Mouse (Mus musculus): ENCODE measurements at regions not wholly inside any gene's neighbourhood (a gene's known extent, or its start where the extent isn't known, plus 50 kb on each side); places are given as distances from the start of the nearest gene placed in this dataset.
"Not testable (repeated sequence)": the region's sequence is repeated elsewhere in the genome, so short reads cannot be mapped to it uniquely, and the experiment has no call there.

- Histone ChIP-seq H3K36me3 (no peaks in the 10 kb centered on the region), H3K4me3 (no peak overlapping the region), H3K4me2 (peak overlapping the region; percentile 52), H3K27me3 (no peaks in the 10 kb centered on the region), H3K9me3 (no peaks in the 10 kb centered on the region), H3K27ac (replicated peaks) (no peak overlapping the region), H3K4me1 (replicated peaks) (peaks cover 11% of the 10 kb centered on the region), H3K9ac (no peak overlapping the region)
- ATAC-seq (ENCODE audit: low FRiP score, low read depth) = no peak
- WGBS = 82% methylated on average over 2 of the region's 2 CpGs
Observed at GRCm38 (mm10) chr17:85858516-85858915, 170.4 kb upstream of the Six2 start.

- H3K9ac ChIP-seq = no peak overlapping the region
- peak overlapping the region; percentile 52 for H3K4me2 ChIP-seq
- WGBS = 26% methylated on average over 22 of the region's 22 CpGs
- H3K27me3 ChIP-seq = no peaks in the 10 kb centered on the region
- ATAC-seq (ENCODE audit: low FRiP score, low read depth) = peak; percentile 63; the same call in 1 of the 2 replicates
- H3K27ac ChIP-seq (replicated peaks) = no peak overlapping the region
- no peaks in the 10 kb centered on the region for H3K36me3 ChIP-seq
- H3K4me3 ChIP-seq = peak overlapping the region; percentile 13
- no peaks in the 10 kb centered on the region for H3K9me3 ChIP-seq
- peaks cover 11% of the 10 kb centered on the region for H3K4me1 ChIP-seq (replicated peaks)
Observed at GRCm38 (mm10) chr17:85857705-85858472, 169.8 kb upstream of the Six2 start.

- H3K27ac ChIP-seq (replicated peaks); H3K27me3 ChIP-seq; H3K4me2 ChIP-seq; H3K9ac ChIP-seq; H3K36me3 ChIP-seq; H3K9me3 ChIP-seq; H3K4me3 ChIP-seq; ATAC-seq (ENCODE audit: low FRiP score, low read depth): not testable (repeated sequence)
- WGBS = 40% methylated on average over 4 of the region's 5 CpGs
- peaks cover 11% of the 10 kb centered on the region for H3K4me1 ChIP-seq (replicated peaks)
Observed at GRCm38 (mm10) chr17:85856894-85857293, 168.8 kb upstream of the Six2 start.

GRCm38 (mm10) chr17:85853156-85853555 lies 165.1 kb upstream of the Six2 start:
- Histone ChIP-seq H3K4me2 (no peak overlapping the region), H3K27me3 (no peaks in the 10 kb centered on the region), H3K9ac (no peak overlapping the region), H3K27ac (replicated peaks) (no peak overlapping the region), H3K36me3 (no peaks in the 10 kb centered on the region), H3K9me3 (no peaks in the 10 kb centered on the region), H3K4me3 (no peak overlapping the region), H3K4me1 (replicated peaks) (peaks cover 6% of the 10 kb centered on the region)
- ATAC-seq (ENCODE audit: low FRiP score, low read depth) = no peak
- WGBS = 72% methylated on average over 5 of the region's 5 CpGs

- H3K36me3 ChIP-seq = no peaks in the 10 kb centered on the region
- ATAC-seq (ENCODE audit: low FRiP score, low read depth) = no peak
- H3K4me1 ChIP-seq (replicated peaks) = no peaks in the 10 kb centered on the region
- H3K4me3 ChIP-seq = no peak overlapping the region
- no peak overlapping the region for H3K9ac ChIP-seq
- no peak overlapping the region for H3K4me2 ChIP-seq
- H3K27ac ChIP-seq (replicated peaks) = no peak overlapping the region
- H3K9me3 ChIP-seq = no peaks in the 10 kb centered on the region
- H3K27me3 ChIP-seq = no peaks in the 10 kb centered on the region
- 95% methylated on average over 3 of the region's 3 CpGs for WGBS
Observed at GRCm38 (mm10) chr17:85848526-85848925, 160.5 kb upstream of the Six2 start.

- Histone ChIP-seq H3K27me3 (no peaks in the 10 kb centered on the region), H3K27ac (replicated peaks) (no peak overlapping the region), H3K9ac (no peak overlapping the region), H3K9me3 (no peaks in the 10 kb centered on the region), H3K36me3 (no peaks in the 10 kb centered on the region), H3K4me2 (no peak overlapping the region), H3K4me1 (replicated peaks) (no peaks in the 10 kb centered on the region), H3K4me3 (no peak overlapping the region)
- no peak for ATAC-seq (ENCODE audit: low FRiP score, low read depth)
- 90% methylated on average over 7 of the region's 7 CpGs for WGBS
Observed at GRCm38 (mm10) chr17:85847756-85848155, 159.7 kb upstream of the Six2 start.

GRCm38 (mm10) chr17:85845059-85845458 lies 157.0 kb upstream of the Six2 start:
- Histone ChIP-seq H3K4me2 (no peak overlapping the region), H3K4me1 (replicated peaks) (no peaks in the 10 kb centered on the region), H3K36me3 (no peaks in the 10 kb centered on the region), H3K9ac (no peak overlapping the region), H3K27me3 (no peaks in the 10 kb centered on the region), H3K4me3 (no peak overlapping the region), H3K27ac (replicated peaks) (no peak overlapping the region), H3K9me3 (no peaks in the 10 kb centered on the region)
- 69% methylated on average over 6 of the region's 6 CpGs for WGBS
- no peak for ATAC-seq (ENCODE audit: low FRiP score, low read depth)

GRCm38 (mm10) chr17:85844486-85844885 lies 156.4 kb upstream of the Six2 start:
- Histone ChIP-seq H3K4me1 (replicated peaks) (no peaks in the 10 kb centered on the region), H3K36me3 (no peaks in the 10 kb centered on the region), H3K27me3 (no peaks in the 10 kb centered on the region), H3K9ac (no peak overlapping the region), H3K4me3 (no peak overlapping the region), H3K4me2 (no peak overlapping the region), H3K27ac (replicated peaks) (no peak overlapping the region), H3K9me3 (no peaks in the 10 kb centered on the region)
- WGBS = 96% methylated on average over 13 of the region's 13 CpGs
- no peak for ATAC-seq (ENCODE audit: low FRiP score, low read depth)

- no peaks in the 10 kb centered on the region for H3K9me3 ChIP-seq
- no peak overlapping the region for H3K4me3 ChIP-seq
- H3K4me2 ChIP-seq = peak overlapping the region; percentile 32
- ATAC-seq (ENCODE audit: low FRiP score, low read depth) = 0 out of 2 replicates have a peak, but pooled peaks have one; percentile 56
- H3K27me3 ChIP-seq = no peaks in the 10 kb centered on the region
- H3K27ac ChIP-seq (replicated peaks) = no peak overlapping the region; the same call in 1 of the 2 replicates
- no peaks in the 10 kb centered on the region for H3K36me3 ChIP-seq
- 58% methylated on average over 19 of the region's 19 CpGs for WGBS
- H3K4me1 ChIP-seq (replicated peaks) = peaks cover 16% of the 10 kb centered on the region
- no peak overlapping the region for H3K9ac ChIP-seq
Observed at GRCm38 (mm10) chr17:85823036-85823435, 135.0 kb upstream of the Six2 start.

GRCm38 (mm10) chr17:85821861-85822260 lies 133.8 kb upstream of the Six2 start:
- Histone ChIP-seq H3K4me3 (no peak overlapping the region), H3K27me3 (no peaks in the 10 kb centered on the region), H3K27ac (replicated peaks) (no peak overlapping the region), H3K4me1 (replicated peaks) (peaks cover 18% of the 10 kb centered on the region), H3K9ac (no peak overlapping the region), H3K4me2 (no peak overlapping the region), H3K9me3 (no peaks in the 10 kb centered on the region), H3K36me3 (no peaks in the 10 kb centered on the region)
- WGBS = 69% methylated on average over 4 of the region's 4 CpGs
- no peak for ATAC-seq (ENCODE audit: low FRiP score, low read depth)

- H3K9ac ChIP-seq = no peak overlapping the region
- no peak overlapping the region for H3K27ac ChIP-seq (replicated peaks)
- 0 out of 2 replicates have a peak, but pooled peaks have one; percentile 38 for ATAC-seq (ENCODE audit: low FRiP score, low read depth)
Observed at GRCm38 (mm10) chr17:85818098-85818855, 130.2 kb upstream of the Six2 start.

GRCm38 (mm10) chr17:85816521-85816920 lies 128.4 kb upstream of the Six2 start:
- 91% methylated on average over 8 of the region's 8 CpGs for WGBS

More at GRCm38 (mm10) chr17:85818098-85818855, 130.2 kb upstream of the Six2 start:
- Histone ChIP-seq H3K4me3 (no peak overlapping the region), H3K4me1 (replicated peaks) (peaks cover 8% of the 10 kb centered on the region), H3K4me2 (peak overlapping the region; percentile 16; the same call in 1 of the 2 replicates), H3K9me3 (no peaks in the 10 kb centered on the region), H3K27me3 (0 out of 2 replicates have a peak, but pooled peaks cover 2% of the 10 kb centered on the region), H3K36me3 (no peaks in the 10 kb centered on the region)
- 51% methylated on average over 17 of the region's 17 CpGs for WGBS

More at GRCm38 (mm10) chr17:85816521-85816920, 128.4 kb upstream of the Six2 start:
- no peak for ATAC-seq (ENCODE audit: low FRiP score, low read depth)
- Histone ChIP-seq H3K36me3 (no peaks in the 10 kb centered on the region), H3K4me2 (no peak overlapping the region), H3K9ac (no peak overlapping the region), H3K4me3 (no peak overlapping the region), H3K27me3 (0 out of 2 replicates have a peak, but pooled peaks cover 4% of the 10 kb centered on the region), H3K9me3 (no peaks in the 10 kb centered on the region), H3K27ac (replicated peaks) (no peak overlapping the region), H3K4me1 (replicated peaks) (peaks cover 4% of the 10 kb centered on the region)
